Mouse (Mus musculus) liver, adult 2 months (tissue): ENCODE data around the gene Gfod1. TPM values are rescaled to one million over a fixed set of nuclear protein-coding genes. Genes with fewer than 3 reads are reported as not detected.

ENCODE experiments used
- DNase-seq: peaks from one replicate; pipeline ENCODE4 v3.0.0-alpha.2; 2011; ENCODE audit warnings: low read depth, low spot score; ENCODE audit errors: extremely low read depth
- H3K27ac ChIP-seq: fragments of 200-500 bp; replicated peaks from 2 replicates; pipeline ENCODE4 v1.5.1; 2012; ENCODE audit warnings: low read depth, mild to moderate bottlenecking, control low read depth, inconsistent platforms, low read length; ENCODE audit not compliant: insufficient read depth
- H3K27me3 ChIP-seq: fragments of 200-500 bp; 2 replicates; pipeline ENCODE4 v1.6.1; 2012; ENCODE audit warnings: mild to moderate bottlenecking, moderate library complexity, low read length, inconsistent platforms; ENCODE audit not compliant: control insufficient read depth, insufficient read depth
- H3K36me3 ChIP-seq: fragments of 200-500 bp; 2 replicates; pipeline ENCODE4 v1.6.1; 2012; ENCODE audit warnings: low read length, inconsistent platforms; ENCODE audit not compliant: control insufficient read depth, insufficient read depth
- H3K4me1 ChIP-seq: fragments of 200-500 bp; 2 replicates; pipeline ENCODE4 v1.6.1; 2011; ENCODE audit warnings: low read length; ENCODE audit not compliant: control insufficient read depth, insufficient read depth
- H3K4me3 ChIP-seq: fragments of 200-500 bp; 2 replicates; pipeline ENCODE4 v1.5.1; 2011; ENCODE audit warnings: low read depth, mild to moderate bottlenecking, control low read depth, low read length, moderate library complexity; ENCODE audit not compliant: insufficient read depth
- H3K79me2 ChIP-seq: fragments of 200-500 bp; 2 replicates; pipeline ENCODE4 v1.6.1; 2012; ENCODE audit warnings: inconsistent platforms, mild to moderate bottlenecking, low read length, moderate library complexity; ENCODE audit not compliant: control insufficient read depth, insufficient read depth
- H3K9ac ChIP-seq: fragments of 200-500 bp; 2 replicates; pipeline ENCODE4 v1.6.1; 2012; ENCODE audit warnings: low read depth, mild to moderate bottlenecking, control low read depth, inconsistent platforms, low read length
- CTCF ChIP-seq: fragments of 200-500 bp; IDR thresholded peaks from 2 replicates; pipeline ENCODE4 v1.5.1; 2011; ENCODE audit warnings: low read depth, low read length, control low read depth
- POLR2A ChIP-seq: fragments of 200-500 bp; IDR thresholded peaks from 2 replicates; pipeline ENCODE4 v1.6.1; 2011; ENCODE audit warnings: low read length, control low read depth; ENCODE audit not compliant: insufficient read depth; ENCODE audit errors: extremely low read depth
- WGBS: fragments of 180-500 bp; shearing (Covaris S2); methylation state at CpG from one replicate; pipeline ENCODE4 v1.1.7; 2018; 5-methylcytosine and 5-hydroxymethylcytosine counted together
- polyA plus RNA-seq: library from polyadenylated mRNA; depleted of rRNA; stranded (reverse); fragments of >200 nt; gene quantifications from 2 replicates; pipeline ENCODE4 v1.2.3, GENCODE M21; 2012
- total RNA-seq: library from RNA; depleted of rRNA; stranded (reverse); fragments of >200 nt; gene quantifications from 2 replicates; pipeline ENCODE4 v1.2.3, GENCODE M21; 2014

The Gfod1 gene
- total and polyA plus RNA-seq, 2 experiments: 0.61 to 1.0 TPM

DNA sequence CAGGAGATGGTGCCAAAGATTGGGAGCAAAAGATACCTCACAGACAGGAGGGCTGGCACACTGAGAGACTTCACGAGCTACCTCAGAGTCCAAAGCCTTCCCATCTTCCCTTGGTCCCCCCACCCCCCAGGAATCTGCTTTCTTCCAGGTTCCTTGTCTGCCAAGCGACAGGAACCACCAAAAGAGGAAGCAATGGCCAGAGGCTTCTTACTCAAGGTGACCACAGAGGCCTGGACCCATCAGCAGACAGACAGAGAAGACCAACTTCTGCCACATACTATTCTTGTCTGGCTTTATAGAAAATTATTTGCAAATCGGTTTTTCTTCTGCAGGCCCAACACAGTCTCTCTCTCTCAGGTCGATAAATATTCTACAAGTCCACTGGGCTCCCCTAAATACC lies 86.3 kb downstream of the Gfod1 start:
- H3K27ac ChIP-seq: peak overlapping the region; percentile 46
- H3K4me3 ChIP-seq: no peak overlapping the region
- no peaks in the 10 kb centered on the region for H3K36me3 ChIP-seq
- no peaks in the 10 kb centered on the region for H3K27me3 ChIP-seq
- no peak for DNase-seq
- no peak overlapping the region for H3K9ac ChIP-seq
- H3K79me2 ChIP-seq: no peaks in the 10 kb centered on the region; the same call in 1 of the 2 replicates
- no peak for TF ChIP-seq POLR2A
- WGBS: 76% methylated on average over 4 of the region's 4 CpGs
- peaks cover 16% of the 10 kb centered on the region for H3K4me1 ChIP-seq

DNA sequence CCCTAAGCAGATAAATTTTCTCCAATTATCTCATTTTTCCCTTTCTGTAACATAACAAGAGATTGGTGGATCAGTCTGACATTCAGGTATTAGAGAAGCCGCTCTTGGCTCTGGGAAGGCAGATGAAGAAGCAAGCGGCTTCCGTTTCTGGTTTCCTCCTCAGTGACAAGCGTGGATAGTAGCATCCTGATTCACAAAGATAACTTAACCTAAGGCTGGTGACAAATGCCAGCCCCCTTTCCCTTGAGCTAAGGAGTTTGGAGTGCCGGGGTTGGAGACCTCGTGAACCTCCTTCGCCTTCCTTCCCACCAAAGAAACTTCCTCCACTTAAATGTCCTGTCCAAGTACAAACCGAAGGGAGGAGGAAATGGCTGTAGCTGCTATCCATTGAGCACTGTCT lies 86.9 kb downstream of the Gfod1 start:
- peaks cover 16% of the 10 kb centered on the region for H3K4me1 ChIP-seq
- TF ChIP-seq POLR2A (no peak), CTCF (no peak)
- DNase-seq: no peak
- no peaks in the 10 kb centered on the region for H3K36me3 ChIP-seq
- 71% methylated on average over 8 of the region's 8 CpGs for WGBS
- H3K79me2 ChIP-seq: no peaks in the 10 kb centered on the region; the same call in 1 of the 2 replicates
- no peak overlapping the region for H3K4me3 ChIP-seq
- no peaks in the 10 kb centered on the region for H3K27me3 ChIP-seq
- H3K27ac ChIP-seq: peak overlapping the region; percentile 46; the same call in 1 of the 2 replicates
- no peak overlapping the region for H3K9ac ChIP-seq

DNA sequence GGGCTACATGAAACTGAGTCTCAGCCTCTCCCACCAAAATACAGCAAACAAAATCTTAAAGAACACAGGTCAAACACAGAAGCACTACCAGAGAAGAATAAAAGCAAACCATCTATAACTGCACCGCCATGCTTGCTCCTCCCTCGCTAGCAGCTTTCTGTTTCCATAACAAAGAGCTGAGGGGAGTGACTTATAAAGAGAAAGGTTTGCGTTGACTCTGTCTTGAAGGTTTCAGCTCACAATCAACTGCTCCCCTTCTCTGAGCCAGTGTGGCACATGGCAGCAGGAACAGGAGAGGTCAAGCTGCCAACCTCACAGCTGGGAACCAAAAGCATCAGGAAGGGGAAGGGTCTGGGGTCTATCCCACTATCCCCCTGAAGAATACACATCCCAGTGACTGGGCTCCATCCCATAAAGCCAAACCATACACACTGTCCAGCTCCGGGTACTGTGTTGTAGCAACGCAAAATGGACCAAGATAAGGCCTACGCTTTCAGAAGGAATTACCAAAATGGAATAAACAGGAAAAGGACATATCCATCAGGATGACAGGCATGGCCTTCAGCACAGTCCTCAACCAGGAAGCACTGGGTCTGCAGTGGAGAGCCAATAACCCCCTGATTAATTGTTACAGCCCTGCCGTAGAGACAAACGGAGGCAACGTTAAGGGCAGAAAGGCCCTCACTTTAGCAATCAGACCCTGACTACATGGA lies 87.8 kb downstream of the Gfod1 start:
- H3K27ac ChIP-seq: peak overlapping the region; percentile 68

DNA sequence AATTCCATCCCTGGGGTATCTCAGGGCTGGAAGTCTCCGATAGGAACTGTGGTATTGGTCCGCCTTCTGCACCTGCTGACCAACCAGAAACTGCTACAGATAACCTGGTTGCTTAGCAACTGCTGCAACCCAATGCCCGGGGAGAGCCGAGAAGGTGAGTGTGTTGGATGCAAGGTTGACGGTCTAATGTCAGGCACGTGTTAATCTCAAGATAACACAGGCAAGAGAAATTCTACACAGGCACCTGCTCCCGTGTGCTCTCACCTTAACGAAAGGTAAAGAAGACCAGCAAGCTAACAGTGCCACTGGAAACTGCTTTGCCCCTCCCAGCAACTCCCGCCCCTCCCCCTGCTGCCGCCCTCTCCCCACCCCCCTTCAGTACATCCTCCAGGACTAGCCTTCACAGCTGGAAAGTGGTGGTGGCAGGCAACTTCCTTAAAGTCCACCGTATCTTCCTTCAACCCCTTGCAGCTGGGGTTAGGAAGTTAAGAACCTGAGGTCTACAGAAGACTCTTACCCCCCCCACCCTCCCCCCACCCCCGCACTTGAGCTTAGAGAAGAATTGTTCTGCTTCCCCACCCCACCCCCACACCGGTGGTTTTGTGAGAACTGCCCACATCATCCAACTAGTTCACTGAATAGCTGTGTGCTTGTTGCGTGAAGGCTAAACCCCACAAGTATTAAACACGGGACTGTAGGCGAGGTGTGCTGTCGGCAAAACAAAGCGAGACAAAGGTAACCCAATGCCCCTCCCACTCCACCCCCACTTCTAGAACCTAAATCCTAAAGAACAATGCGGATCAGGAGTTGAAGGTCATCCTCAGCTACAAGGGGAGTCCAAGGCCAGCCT lies 88.6 kb downstream of the Gfod1 start:
- Histone ChIP-seq H3K4me3 (no peak overlapping the region), H3K27me3 (no peaks in the 10 kb centered on the region), H3K36me3 (no peaks in the 10 kb centered on the region), H3K79me2 (no peaks in the 10 kb centered on the region; the same call in 1 of the 2 replicates), H3K27ac (peak overlapping the region; percentile 68; the same call in 1 of the 2 replicates), H3K4me1 (peaks cover 16% of the 10 kb centered on the region), H3K9ac (no peak overlapping the region)
- DNase-seq: no peak
- TF ChIP-seq POLR2A (no peak), CTCF (no peak)
- 43% methylated on average over 19 of the region's 19 CpGs for WGBS

More for the DNA sequence above, 87.8 kb downstream of the Gfod1 start:
- no peaks in the 10 kb centered on the region for H3K36me3 ChIP-seq
- no peak for DNase-seq
- H3K27me3 ChIP-seq: no peaks in the 10 kb centered on the region
- no peak overlapping the region for H3K4me3 ChIP-seq
- peaks cover 16% of the 10 kb centered on the region for H3K4me1 ChIP-seq
- TF ChIP-seq CTCF (no peak), POLR2A (no peak)
- H3K9ac ChIP-seq: no peak overlapping the region
- no peaks in the 10 kb centered on the region; the same call in 1 of the 2 replicates for H3K79me2 ChIP-seq
- 84% methylated on average over 9 of the region's 9 CpGs for WGBS

DNA sequence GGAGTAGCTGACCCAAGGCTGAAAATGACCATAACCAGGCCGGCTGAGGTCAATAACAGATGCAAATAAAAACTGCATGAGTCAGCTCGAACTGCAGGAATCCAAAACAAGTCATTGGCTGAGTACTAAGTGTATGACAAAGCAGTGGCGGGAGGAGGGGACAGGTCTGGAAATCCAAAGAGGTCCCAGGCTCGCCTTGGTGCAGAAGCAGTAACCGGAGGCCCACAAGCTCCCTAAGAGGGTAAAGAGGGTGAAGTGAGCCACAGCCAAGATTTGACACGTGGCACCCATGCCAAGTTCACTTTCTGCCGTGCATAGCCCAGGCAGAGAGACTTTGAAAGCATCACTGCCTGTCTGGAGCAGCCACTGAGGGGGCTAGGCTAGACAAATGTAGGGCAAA lies 91.6 kb downstream of the Gfod1 start:
- no peaks in the 10 kb centered on the region; the same call in 1 of the 2 replicates for H3K79me2 ChIP-seq
- H3K9ac ChIP-seq: no peak overlapping the region
- H3K27me3 ChIP-seq: no peaks in the 10 kb centered on the region
- H3K4me1 ChIP-seq: peaks cover 15% of the 10 kb centered on the region
- WGBS: 3% methylated on average over 7 of the region's 7 CpGs
- H3K4me3 ChIP-seq: no peak overlapping the region
- H3K27ac ChIP-seq: peak overlapping the region; percentile 27
- no peak for TF ChIP-seq CTCF
- TF ChIP-seq POLR2A: no peak
- peak; percentile 80 for DNase-seq
- no peaks in the 10 kb centered on the region for H3K36me3 ChIP-seq

DNA sequence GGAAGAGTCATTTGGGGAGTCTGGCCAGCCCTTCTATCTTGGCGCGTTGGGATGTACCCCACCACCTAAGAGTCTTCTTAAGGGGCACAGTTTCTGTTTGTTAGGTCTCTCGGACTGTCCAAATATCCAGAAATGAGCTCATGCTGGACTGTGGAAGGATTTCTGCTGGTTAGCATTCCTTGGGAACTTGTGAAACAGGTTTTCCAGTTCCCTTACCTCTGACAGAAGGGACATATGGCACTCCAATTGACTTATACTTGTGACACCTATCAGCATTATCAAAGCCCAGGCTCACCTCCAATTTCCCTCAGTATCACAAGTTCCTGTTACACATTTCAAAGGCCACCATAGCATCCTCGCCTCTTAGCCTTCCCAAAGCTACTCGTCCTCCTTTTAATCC lies 93.0 kb downstream of the Gfod1 start:
- Histone ChIP-seq H3K9ac (no peak overlapping the region), H3K4me3 (no peak overlapping the region), H3K79me2 (no peaks in the 10 kb centered on the region; the same call in 1 of the 2 replicates), H3K27me3 (no peaks in the 10 kb centered on the region), H3K36me3 (no peaks in the 10 kb centered on the region), H3K27ac (no peak overlapping the region), H3K4me1 (peaks cover 15% of the 10 kb centered on the region)
- 91% methylated on average over 5 of the region's 5 CpGs for WGBS
- DNase-seq: no peak
- TF ChIP-seq CTCF (no peak), POLR2A (no peak)
